Mouse (Mus musculus) bone marrow macrophage, adult 2 months (primary cell): ENCODE measurements around the gene Btnl2.

Experiments used
- CTCF ChIP-seq: IDR thresholded peaks from 2 replicates; pipeline ENCODE4 v1.5.1; 2012; ENCODE audit warnings: low read depth, mild to moderate bottlenecking, low read length, moderate library complexity
- POLR2A ChIP-seq: IDR thresholded peaks from 2 replicates; pipeline ENCODE4 v1.6.1; 2012; ENCODE audit warnings: mild to moderate bottlenecking, low read depth, low read length, borderline replicate concordance

- TF ChIP-seq CTCF, result no peak
- TF ChIP-seq POLR2A, result no peak
Measured at GRCm38 (mm10) chr17:34392321-34392720, 37.7 kb downstream of the Btnl2 start.
